Mouse (Mus musculus) liver, adult 10 weeks (tissue): ENCODE results near the gene Vrk3. TPM values are rescaled to one million over a fixed set of nuclear protein-coding genes. Genes with fewer than 3 reads are reported as not detected.

ENCODE experiments used
- polyA plus RNA-seq: library from polyadenylated mRNA; stranded (reverse); fragments of 350-450 nt; fragmentation: Illumina TruSeq; extraction: RNeasy Lipid Tissue Mini Kit (QIAGEN cat#74804); gene quantifications from one replicate; pipeline ENCODE4 v1.2.3, GENCODE M21; 2014; ENCODE audit warnings: low read depth, low replicate concordance

Gene Vrk3
- 6.2 TPM for polyA plus RNA-seq

GRCm38 (mm10) chr7:44748101-44749044 lies at the start of gene Vrk3:
Gene Vrk3, plus strand, starts transcription at chr7:44748413.

GRCm38 (mm10) chr7:44708574-44708973 lies 39.6 kb upstream of the Vrk3 start, which contains the start of gene Izumo2:
Gene Izumo2, plus strand, starts transcription at chr7:44708742.

DNA sequence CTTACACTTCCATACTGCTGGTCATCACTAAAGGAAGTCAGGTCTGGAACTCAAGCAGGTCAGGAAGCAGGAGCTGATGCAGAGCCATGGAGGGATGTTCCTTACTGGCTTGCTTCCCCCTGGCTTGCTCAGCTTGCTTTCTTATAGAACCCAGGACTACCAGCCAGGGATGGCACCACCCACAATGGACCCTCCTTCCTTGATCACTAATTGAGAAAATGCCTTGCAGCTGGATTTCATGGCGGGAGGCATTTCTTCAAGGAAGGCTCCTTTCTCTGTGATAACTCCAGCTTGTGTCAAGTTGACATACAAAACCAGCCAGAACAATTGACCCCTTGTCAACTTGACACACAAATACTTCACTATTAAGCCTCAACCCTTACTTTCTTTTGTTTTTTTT lies 2.7 kb downstream of the Vrk3 start, which contains the start of gene Zfp473:
Gene Zfp473 (minus strand): TSS at position 101 of the 400 bp plus-strand sequence.

DNA sequence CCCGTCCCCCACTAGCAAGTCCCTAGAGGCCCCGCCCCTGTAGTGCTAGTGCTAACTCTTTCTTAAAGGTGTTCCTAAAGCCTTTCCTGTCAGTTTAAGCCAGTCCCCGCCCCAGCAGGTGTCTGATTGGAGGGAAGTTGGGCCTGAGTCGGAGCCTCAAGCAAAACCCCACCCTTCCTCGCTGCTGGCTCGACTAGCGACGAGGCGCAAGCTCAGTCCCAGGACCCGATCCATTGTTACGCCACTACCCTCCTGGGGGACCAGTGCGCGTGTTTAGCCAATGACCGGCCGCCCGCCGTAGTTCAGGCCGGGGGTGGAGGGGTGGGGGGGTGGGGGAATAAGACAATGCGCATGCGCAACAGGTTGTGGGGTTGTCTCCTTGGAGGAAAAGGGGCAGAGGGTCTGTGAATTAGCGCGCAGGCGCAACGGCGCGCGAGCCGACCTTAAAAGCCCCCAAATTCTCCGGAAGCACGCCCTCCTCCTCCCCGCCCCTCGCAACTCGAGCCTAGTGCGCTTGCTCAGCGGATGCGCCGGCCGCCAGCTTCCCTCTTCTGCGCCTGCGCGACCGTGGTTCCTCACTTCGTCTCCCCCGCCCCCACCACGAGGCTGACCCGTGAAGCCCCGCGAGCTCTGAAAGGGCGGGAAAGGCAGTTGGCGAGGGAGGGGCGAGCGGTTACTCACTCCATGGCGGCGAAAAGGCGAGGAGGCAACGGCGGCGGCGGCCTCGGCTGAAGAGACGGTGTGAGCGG lies 67.7 kb downstream of the Vrk3 start, which contains the start of the genes Nup62 and Il4i1:
Gene Nup62 (plus strand): TSS at position 368 of the 749 bp plus-strand sequence.
Gene Il4i1 (plus strand): TSS at position 667 of the 749 bp plus-strand sequence.

DNA sequence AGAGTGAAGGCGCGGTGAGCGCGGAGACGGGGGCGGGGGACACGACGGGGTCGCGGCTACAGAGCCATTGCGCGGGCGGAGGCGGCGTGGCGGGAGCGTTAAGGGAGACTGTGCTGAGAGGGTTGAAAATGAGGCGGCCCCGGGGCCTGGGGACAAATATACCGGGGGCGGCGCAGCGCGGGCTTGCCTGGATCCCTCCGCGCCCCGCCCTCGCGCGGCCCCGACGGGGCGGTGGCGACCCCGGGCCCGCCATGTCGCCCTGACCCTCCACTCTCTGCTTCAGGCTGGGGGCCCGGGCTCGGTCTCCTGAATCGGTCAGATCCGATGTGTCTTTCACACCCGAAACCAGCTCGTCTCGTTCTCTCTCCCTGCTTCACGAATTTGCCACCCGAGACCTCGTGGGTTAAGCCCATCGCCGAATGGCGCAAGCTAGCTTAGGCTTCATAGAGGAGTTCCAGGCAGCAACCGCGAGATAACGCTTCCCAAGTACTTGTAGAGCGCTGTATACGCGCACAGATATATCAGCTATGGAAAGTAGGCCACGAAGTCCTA lies 68.3 kb downstream of the Vrk3 start, which contains the start of gene Atf5:
Gene Atf5 (minus strand): TSS at position 189 of the 552 bp plus-strand sequence.

Other genes with a start within 250 kb of the Vrk3 start
- not detected for gene Mybpc2, start 223.8 kb upstream of the Vrk3 start, polyA plus RNA-seq
- not detected for gene Spib, start 216.3 kb upstream of the Vrk3 start, polyA plus RNA-seq
- not detected for gene Pold1, start 199.6 kb upstream of the Vrk3 start, polyA plus RNA-seq
- 2.0 TPM for gene Nr1h2, start 194.5 kb upstream of the Vrk3 start, polyA plus RNA-seq
- gene Napsa, start 176.0 kb upstream of the Vrk3 start, polyA plus RNA-seq: 0.37 TPM
- gene Kcnc3, start 157.7 kb upstream of the Vrk3 start, polyA plus RNA-seq: 0.56 TPM
- 0.37 TPM for gene Myh14, start 77.6 kb upstream of the Vrk3 start, polyA plus RNA-seq
- not detected for gene Izumo2, start 39.7 kb upstream of the Vrk3 start, polyA plus RNA-seq
- not detected for gene Zfp473, start 2.6 kb downstream of the Vrk3 start, polyA plus RNA-seq
- 1.1 TPM for gene Nup62, start 67.7 kb downstream of the Vrk3 start, polyA plus RNA-seq
- not detected for gene Il4i1, start 68.0 kb downstream of the Vrk3 start, polyA plus RNA-seq
- 47.9 TPM for gene Atf5, start 68.2 kb downstream of the Vrk3 start, polyA plus RNA-seq
- 2.2 TPM for gene Akt1s1, start 100.6 kb downstream of the Vrk3 start, polyA plus RNA-seq
- gene Tbc1d17, start 100.7 kb downstream of the Vrk3 start, polyA plus RNA-seq: 1.3 TPM
- 1.4 TPM for gene Pnkp, start 108.7 kb downstream of the Vrk3 start, polyA plus RNA-seq
- 0.95 TPM for gene Ptov1, start 121.4 kb downstream of the Vrk3 start, polyA plus RNA-seq
- gene Med25, start 144.3 kb downstream of the Vrk3 start, polyA plus RNA-seq: 1.1 TPM
- 1.4 TPM for gene Fuz, start 147.7 kb downstream of the Vrk3 start, polyA plus RNA-seq
- 9.2 TPM for gene Ap2a1, start 181.1 kb downstream of the Vrk3 start, polyA plus RNA-seq
- not detected for gene Tsks, start 194.8 kb downstream of the Vrk3 start, polyA plus RNA-seq
- not detected for gene Cpt1c, start 226.4 kb downstream of the Vrk3 start, polyA plus RNA-seq
- gene Prmt1, start 238.2 kb downstream of the Vrk3 start, polyA plus RNA-seq: 4.2 TPM
- gene Irf3, start 249.2 kb downstream of the Vrk3 start, polyA plus RNA-seq: 21.4 TPM